Mouse (Mus musculus) liver, embryonic 13.5 days (tissue): ENCODE results near the gene Aven. TPM values are rescaled to one million over a fixed set of nuclear protein-coding genes. Genes with fewer than 3 reads are reported as not detected.

Experiments
- ATAC-seq: fragments of 200-750 bp; cut with Nextera tagmentation; 2 replicates; pipeline ENCODE4 v1.8.0; 2017; ENCODE audit warnings: low read depth, mild to moderate bottlenecking, moderate number of reproducible peaks, moderate library complexity
- DNase-seq: peaks from one replicate; pipeline ENCODE4 v3.0.0; 2022
- H3K27ac ChIP-seq: fragments of 300-500 bp; sonication (generic); 2 replicates; pipeline ENCODE4 v1.5.1; 2015; ENCODE audit warnings: moderate library complexity, mild to moderate bottlenecking, inconsistent platforms
- H3K27me3 ChIP-seq: fragments of 300-500 bp; sonication (generic); 2 replicates; pipeline ENCODE4 v1.6.1; 2015; ENCODE audit warnings: mild to moderate bottlenecking, inconsistent platforms
- H3K36me3 ChIP-seq: fragments of 300-500 bp; sonication (generic); 2 replicates; pipeline ENCODE4 v1.6.1; 2015; ENCODE audit warnings: mild to moderate bottlenecking, inconsistent platforms
- H3K4me1 ChIP-seq: fragments of 300-500 bp; sonication (generic); replicated peaks from 2 replicates; pipeline ENCODE4 v1.6.1; 2015; ENCODE audit warnings: inconsistent platforms
- H3K4me2 ChIP-seq: fragments of 300-500 bp; sonication (generic); 2 replicates; pipeline ENCODE4 v1.6.1; 2015; ENCODE audit warnings: inconsistent platforms, mild to moderate bottlenecking, moderate library complexity
- H3K4me3 ChIP-seq: fragments of 300-500 bp; sonication (generic); replicated peaks from 2 replicates; pipeline ENCODE4 v1.5.1; 2015; ENCODE audit warnings: mild to moderate bottlenecking, inconsistent platforms
- H3K9ac ChIP-seq: fragments of 300-500 bp; sonication (generic); 2 replicates; pipeline ENCODE4 v1.6.1; 2015; ENCODE audit warnings: mild to moderate bottlenecking, inconsistent platforms
- H3K9me3 ChIP-seq: fragments of 300-500 bp; sonication (generic); replicated peaks from 2 replicates; pipeline ENCODE4 v1.6.1; 2016; ENCODE audit warnings: inconsistent platforms
- WGBS: fragments of 180-500 bp; shearing (Covaris S2); methylation state at CpG from one replicate; pipeline ENCODE4 v1.1.7; 2015; ENCODE audit not compliant: insufficient replicate concordance; 5-methylcytosine and 5-hydroxymethylcytosine counted together
- microRNA-seq: library from miRNA; unstranded; fragments of <30 nt; microRNA quantifications from one replicate; pipeline ENCODE4, GENCODE M21; 2016
- polyA plus RNA-seq: library from polyadenylated mRNA; unstranded; fragments of >200 nt; fragmentation: Nextera tagmentation; extraction: Ambion mirVana; gene quantifications from 2 replicates; pipeline ENCODE4 v1.2.1, GENCODE M21; 2015

Aven gene
- polyA plus RNA-seq, 1 experiment from 2014 or later = 6.2 TPM

DNA sequence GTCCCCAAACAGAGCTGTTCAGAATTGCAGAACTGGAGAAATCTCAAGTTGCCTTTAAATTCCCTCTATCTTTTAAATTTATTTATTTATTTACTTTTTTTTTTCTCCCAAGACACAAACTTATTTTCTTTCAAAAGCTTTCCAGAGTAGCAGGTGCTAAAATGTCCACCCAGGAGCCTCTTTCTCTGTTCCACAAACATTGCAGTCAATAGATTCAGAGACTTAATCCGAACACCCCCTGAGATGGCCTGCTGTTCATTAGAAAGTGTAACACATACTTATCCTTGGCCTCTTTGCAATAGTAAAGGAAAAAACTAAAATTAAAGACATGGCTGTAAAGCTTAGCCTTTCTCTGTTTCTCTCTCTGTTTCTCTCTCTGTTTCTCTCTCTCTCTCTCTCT is 184.5 kb downstream of the Aven start:
- H3K27me3 ChIP-seq = no peaks in the 10 kb centered on the region
- H3K4me1 ChIP-seq = no peaks in the 10 kb centered on the region
- H3K9me3 ChIP-seq = no peaks in the 10 kb centered on the region
- no peak overlapping the region for H3K27ac ChIP-seq
- no peak overlapping the region for H3K9ac ChIP-seq
- H3K36me3 ChIP-seq = no peaks in the 10 kb centered on the region
- ATAC-seq = no peak
- H3K4me3 ChIP-seq = no peak overlapping the region
- DNase-seq = no peak
- H3K4me2 ChIP-seq = no peak overlapping the region
- 57% methylated on average over 1 of the region's 1 CpGs for WGBS

DNA sequence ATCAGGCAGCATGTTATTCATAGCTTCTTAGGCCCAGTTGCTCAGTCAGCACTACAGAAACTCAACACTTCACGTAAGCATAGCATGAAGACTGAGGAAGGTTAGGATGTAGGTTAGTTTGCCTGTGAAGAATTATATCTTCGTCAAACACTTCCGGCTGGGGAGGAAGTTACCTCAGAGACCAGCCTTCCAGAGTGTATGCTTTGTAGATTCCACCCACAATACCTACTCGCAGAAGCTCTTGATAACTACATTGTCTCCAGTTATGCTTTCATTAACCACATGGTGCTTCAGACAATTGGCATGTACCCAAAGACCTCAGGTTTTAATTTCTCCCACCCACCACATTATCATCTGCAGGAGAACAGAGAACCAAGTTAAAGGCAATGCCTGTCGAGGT is 189.1 kb downstream of the Aven start:
- no peak overlapping the region for H3K9ac ChIP-seq
- 49% methylated on average over 5 of the region's 5 CpGs for WGBS
- no peak overlapping the region for H3K4me3 ChIP-seq
- H3K27ac ChIP-seq = no peak overlapping the region
- H3K9me3 ChIP-seq = no peaks in the 10 kb centered on the region
- H3K4me1 ChIP-seq = no peaks in the 10 kb centered on the region
- no peaks in the 10 kb centered on the region for H3K36me3 ChIP-seq
- no peaks in the 10 kb centered on the region for H3K27me3 ChIP-seq
- ATAC-seq (no peak), DNase-seq (no peak)
- no peak overlapping the region for H3K4me2 ChIP-seq

Small RNA genes lying within 50 kb of the gene (microRNA-seq; reads per million reads assigned to microRNA genes)
- gene Gm44374 = not detected

Other genes with a start within 250 kb of the Aven start
- gene Nutm1, start 233.7 kb upstream of the Aven start, polyA plus RNA-seq = not detected in 2 replicates
- gene Nop10, start 231.0 kb upstream of the Aven start, polyA plus RNA-seq = 199 and 208 TPM in 2 replicates
- gene Slc12a6, start 227.1 kb upstream of the Aven start, polyA plus RNA-seq = 3.6 and 3.9 TPM in 2 replicates
- not detected in 2 replicates for gene Gm21985, start 226.7 kb upstream of the Aven start, polyA plus RNA-seq
- 48.0 and 50.9 TPM in 2 replicates for gene Emc4, start 124.9 kb upstream of the Aven start, polyA plus RNA-seq
- gene Katnbl1, start 113.8 kb upstream of the Aven start, polyA plus RNA-seq = 21.8 and 29.3 TPM in 2 replicates
- 16.0 and 16.7 TPM in 2 replicates for gene Emc7, start 38.0 kb upstream of the Aven start, polyA plus RNA-seq
- not detected in 2 replicates for gene Chrm5, start 12.2 kb upstream of the Aven start, polyA plus RNA-seq